Mouse (Mus musculus): ENCODE measurements around the gene Cldn15. TPM values are rescaled to one million over a fixed set of nuclear protein-coding genes. Genes with fewer than 3 reads are reported as not detected.

The Cldn15 gene
- polyA plus RNA-seq, 1 experiment from 2014 or later: 10.5 TPM

DNA sequence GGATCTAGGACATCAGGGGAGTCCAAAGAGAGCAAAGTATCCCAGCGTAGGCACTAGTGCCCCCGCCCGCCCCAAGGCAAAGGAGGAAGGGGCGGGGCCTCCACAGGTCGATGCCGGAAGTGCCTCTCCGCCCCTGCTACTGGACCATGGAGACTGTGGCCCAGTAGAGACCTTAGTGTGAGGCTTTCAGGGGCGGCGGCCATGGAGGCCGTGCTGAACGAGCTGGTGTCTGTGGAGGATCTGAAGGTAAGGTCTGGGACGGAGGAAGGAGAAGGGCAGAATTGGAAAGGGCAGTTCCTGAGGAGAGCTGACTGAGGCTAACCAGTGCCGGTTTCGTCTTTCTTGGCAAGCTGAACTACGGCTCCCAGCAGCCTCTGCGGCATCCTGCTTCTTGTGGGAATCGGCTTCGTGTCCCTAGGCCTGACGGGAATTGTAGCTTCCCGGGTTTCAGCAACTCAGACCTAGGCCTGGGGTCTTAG, 4.4 kb upstream of the Cldn15 start:
- TF ChIP-seq CTCF (IDR thresholded peaks at IDR 0.05): no peak; the same call in 1 of the 2 replicates
- TF ChIP-seq EP300 (IDR thresholded peaks at IDR 0.05): no peak

DNA sequence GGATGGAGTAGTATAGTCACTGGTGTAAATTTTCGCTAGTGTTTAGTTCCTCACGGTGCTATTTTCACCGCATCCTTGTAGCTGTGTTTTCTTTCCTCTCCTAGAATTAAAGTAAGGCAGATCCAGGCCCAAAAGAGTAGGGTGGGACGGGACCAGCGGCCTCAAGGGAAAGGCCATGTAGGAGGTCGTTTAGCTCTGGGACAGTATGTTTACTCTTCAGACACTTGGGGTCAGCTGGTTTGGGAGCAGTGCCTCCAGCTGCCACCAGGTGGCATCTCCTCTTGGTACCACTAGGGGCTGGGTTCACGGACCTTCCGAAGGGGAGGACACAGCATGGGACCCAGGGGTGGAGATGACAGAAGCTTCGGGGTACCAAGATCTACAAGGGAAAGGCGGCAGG, 3.9 kb upstream of the Cldn15 start:
- peak overlapping the region; percentile 75 for H3K9ac ChIP-seq (replicated peaks; ENCODE audit: low read depth)
- WGBS: 0% methylated on average over 10 of the region's 10 CpGs
- peak; percentile 89 for DNase-seq (ENCODE audit: low spot score)
- H3K4me2 ChIP-seq (replicated peaks; ENCODE audit: low read depth, low read length): peak overlapping the region; percentile 78
- no peaks in the 10 kb centered on the region for H3K9me3 ChIP-seq (ENCODE audit: low read length)
- no peaks in the 10 kb centered on the region; the same call in 1 of the 2 replicates for H3K36me3 ChIP-seq (ENCODE audit: insufficient read depth, low read length)
- no peaks in the 10 kb centered on the region for H3K27me3 ChIP-seq (replicated peaks; ENCODE audit: insufficient read depth, low read length)
- peaks cover 20% of the 10 kb centered on the region for H3K4me1 ChIP-seq (ENCODE audit: insufficient read depth, low read depth, low read length)
- ATAC-seq: peak; percentile 74
- peak overlapping the region; percentile 84 for H3K4me3 ChIP-seq (ENCODE audit: low read depth, low read length)
- peak overlapping the region; percentile 95 for H3K27ac ChIP-seq (ENCODE audit: low read length)
- TF ChIP-seq EP300 (IDR thresholded peaks at IDR 0.05) (peak; percentile 48; the same call in 1 of the 2 replicates), CTCF (IDR thresholded peaks at IDR 0.05) (peak; percentile 98)

More for the DNA sequence above, 4.4 kb upstream of the Cldn15 start:
- H3K9me3 ChIP-seq (ENCODE audit: low read length): no peaks in the 10 kb centered on the region
- H3K27me3 ChIP-seq (replicated peaks; ENCODE audit: insufficient read depth, low read length): no peaks in the 10 kb centered on the region
- peak overlapping the region; percentile 84 for H3K4me3 ChIP-seq (ENCODE audit: low read depth, low read length)
- H3K27ac ChIP-seq (ENCODE audit: low read length): peak overlapping the region; percentile 95
- ATAC-seq (peak; percentile 90), DNase-seq (ENCODE audit: low spot score) (peak; percentile 96)
- peak overlapping the region; percentile 78 for H3K4me2 ChIP-seq (replicated peaks; ENCODE audit: low read depth, low read length)
- peaks cover 17% of the 10 kb centered on the region for H3K4me1 ChIP-seq (ENCODE audit: insufficient read depth, low read depth, low read length)
- peak overlapping the region; percentile 75 for H3K9ac ChIP-seq (replicated peaks; ENCODE audit: low read depth)
- WGBS: 0% methylated on average over 20 of the region's 20 CpGs
- no peaks in the 10 kb centered on the region; the same call in 1 of the 2 replicates for H3K36me3 ChIP-seq (ENCODE audit: insufficient read depth, low read length)

DNA sequence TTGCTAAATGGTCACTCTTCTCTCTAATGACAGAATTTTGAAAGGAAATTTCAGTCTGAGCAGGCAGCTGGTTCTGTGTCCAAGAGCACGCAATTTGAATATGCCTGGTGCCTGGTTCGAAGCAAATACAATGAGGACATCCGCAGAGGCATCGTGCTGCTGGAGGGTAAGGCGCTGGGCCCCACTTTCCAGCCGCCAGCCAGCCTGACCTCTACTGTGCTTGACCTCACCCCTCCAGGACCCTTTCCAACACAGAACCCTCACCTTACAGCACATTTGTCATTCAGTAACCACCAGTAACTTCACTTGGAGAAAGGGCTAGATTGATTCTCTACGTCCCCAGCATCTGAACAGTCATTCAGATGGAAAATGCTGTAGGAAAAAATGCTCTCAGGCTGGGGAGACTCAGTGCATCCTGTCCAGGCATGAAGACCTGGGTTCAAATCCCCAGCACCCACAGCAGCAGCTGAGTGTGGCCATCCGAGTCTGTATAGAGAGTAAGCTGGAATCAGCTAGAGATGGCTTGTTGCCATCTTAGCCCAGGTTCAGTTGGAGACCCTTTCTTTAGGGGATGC, 3.4 kb upstream of the Cldn15 start:
- TF ChIP-seq EP300 (IDR thresholded peaks at IDR 0.05) (no peak), CTCF (IDR thresholded peaks at IDR 0.05) (no peak)
- peaks cover 20% of the 10 kb centered on the region for H3K4me1 ChIP-seq (ENCODE audit: insufficient read depth, low read depth, low read length)
- no peaks in the 10 kb centered on the region for H3K9me3 ChIP-seq (ENCODE audit: low read length)
- peak overlapping the region; percentile 84 for H3K4me3 ChIP-seq (ENCODE audit: low read depth, low read length)
- no peak for ATAC-seq
- no peaks in the 10 kb centered on the region for H3K27me3 ChIP-seq (replicated peaks; ENCODE audit: insufficient read depth, low read length)
- WGBS: 75% methylated on average over 8 of the region's 8 CpGs
- no peaks in the 10 kb centered on the region; the same call in 1 of the 2 replicates for H3K36me3 ChIP-seq (ENCODE audit: insufficient read depth, low read length)
- H3K27ac ChIP-seq (ENCODE audit: low read length): peak overlapping the region; percentile 95; the same call in 1 of the 2 replicates
- peak overlapping the region; percentile 75; the same call in 1 of the 2 replicates for H3K9ac ChIP-seq (replicated peaks; ENCODE audit: low read depth)
- no peak for DNase-seq (ENCODE audit: low spot score)
- H3K4me2 ChIP-seq (replicated peaks; ENCODE audit: low read depth, low read length): peak overlapping the region; percentile 78

DNA sequence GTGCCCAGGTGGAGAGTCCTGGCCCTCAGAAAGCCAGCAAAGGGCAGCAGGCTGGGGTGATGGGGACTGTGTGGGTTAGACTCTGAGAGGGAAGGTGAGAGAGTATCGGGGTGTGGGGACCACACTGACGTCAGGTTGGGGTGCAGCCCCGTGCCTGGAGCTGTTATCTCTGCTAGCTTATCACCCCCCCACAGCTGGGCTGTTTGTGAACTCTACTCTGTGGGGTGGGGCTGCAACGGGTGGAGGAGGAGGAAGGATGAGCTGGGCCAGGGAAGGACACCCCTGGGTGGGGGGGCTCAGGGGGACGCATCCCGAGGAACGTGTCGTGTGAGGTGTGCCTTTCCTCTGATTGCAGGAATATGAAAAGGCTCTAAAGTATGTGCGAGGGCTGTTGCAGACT, 1.2 kb upstream of the Cldn15 start:
- no peaks in the 10 kb centered on the region for H3K27me3 ChIP-seq (replicated peaks; ENCODE audit: insufficient read depth, low read length)
- no peak overlapping the region for H3K4me3 ChIP-seq (ENCODE audit: low read depth, low read length)
- no peaks in the 10 kb centered on the region for H3K9me3 ChIP-seq (ENCODE audit: low read length)
- WGBS: 75% methylated on average over 9 of the region's 9 CpGs
- no peak overlapping the region for H3K4me2 ChIP-seq (replicated peaks; ENCODE audit: low read depth, low read length)
- no peaks in the 10 kb centered on the region; the same call in 1 of the 2 replicates for H3K36me3 ChIP-seq (ENCODE audit: insufficient read depth, low read length)
- no peak overlapping the region for H3K9ac ChIP-seq (replicated peaks; ENCODE audit: low read depth)
- no peak for TF ChIP-seq EP300 (IDR thresholded peaks at IDR 0.05)
- no peak for TF ChIP-seq CTCF (IDR thresholded peaks at IDR 0.05)
- H3K27ac ChIP-seq (ENCODE audit: low read length): peak overlapping the region; percentile 87
- DNase-seq (ENCODE audit: low spot score): peak; percentile 32
- peaks cover 20% of the 10 kb centered on the region for H3K4me1 ChIP-seq (ENCODE audit: insufficient read depth, low read depth, low read length)
- no peak for ATAC-seq

DNA sequence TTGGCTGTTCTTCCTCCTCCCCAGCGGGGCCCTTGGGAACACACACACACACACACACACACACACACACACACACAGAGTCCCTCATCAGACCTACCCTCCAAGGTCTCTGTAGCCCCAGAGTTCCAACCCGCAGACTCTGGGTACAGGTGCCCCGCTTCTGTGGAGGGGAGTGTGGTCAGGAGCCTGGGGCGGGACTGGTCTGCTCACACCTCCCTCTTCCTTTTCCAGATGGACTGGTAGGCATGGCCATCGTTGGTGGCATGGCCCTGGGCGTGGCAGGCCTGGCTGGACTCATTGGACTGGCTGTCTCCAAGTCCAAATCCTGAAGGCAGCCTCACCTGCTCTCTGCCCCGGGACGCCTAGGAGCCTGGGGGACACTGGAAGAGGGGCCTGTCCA, 730 bp upstream of the Cldn15 start:
- 78% methylated on average over 7 of the region's 8 CpGs for WGBS
- no peak for ATAC-seq
- H3K36me3 ChIP-seq (ENCODE audit: insufficient read depth, low read length): no peaks in the 10 kb centered on the region; the same call in 1 of the 2 replicates

DNA sequence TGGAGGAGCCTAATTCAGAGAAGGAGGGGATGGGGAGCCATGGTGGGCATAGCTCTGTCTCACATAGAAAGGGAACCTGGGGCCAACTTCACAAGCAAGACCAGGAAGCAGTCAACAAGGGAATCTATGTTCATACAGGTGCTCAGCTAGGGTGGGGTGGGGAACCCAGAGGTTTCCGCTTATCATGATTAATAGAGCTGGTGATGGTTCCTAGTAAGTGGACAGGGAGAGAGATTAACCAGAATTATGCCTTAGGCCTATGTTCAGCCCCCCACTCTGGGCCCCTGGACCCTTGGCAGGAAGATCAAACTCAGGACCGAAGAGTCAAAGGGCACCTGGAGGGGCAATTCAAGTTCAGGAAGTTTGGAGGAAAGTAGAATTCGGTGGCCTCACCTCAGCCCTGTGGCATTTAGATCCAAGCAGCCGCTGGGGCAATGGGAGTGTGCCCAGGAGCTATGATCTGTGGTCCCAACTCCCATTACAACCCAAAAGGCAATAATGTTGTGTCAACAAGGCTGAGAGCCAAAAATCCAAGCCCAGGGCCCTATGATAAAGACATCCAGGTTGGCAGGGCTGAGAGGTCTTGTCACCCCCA, 542 bp downstream of the Cldn15 start:
- TF ChIP-seq CTCF (IDR thresholded peaks at IDR 0.05) (no peak), EP300 (IDR thresholded peaks at IDR 0.05) (no peak)
- H3K4me3 ChIP-seq (ENCODE audit: low read depth, low read length): no peak overlapping the region
- H3K36me3 ChIP-seq (ENCODE audit: insufficient read depth, low read length): no peaks in the 10 kb centered on the region; the same call in 1 of the 2 replicates
- no peak for ATAC-seq
- H3K9ac ChIP-seq (replicated peaks; ENCODE audit: low read depth): 0 out of 2 replicates have a peak overlapping the region, but pooled peaks have one; percentile 5
- peaks cover 15% of the 10 kb centered on the region for H3K4me1 ChIP-seq (ENCODE audit: insufficient read depth, low read depth, low read length)
- no peaks in the 10 kb centered on the region for H3K27me3 ChIP-seq (replicated peaks; ENCODE audit: insufficient read depth, low read length)
- DNase-seq (ENCODE audit: low spot score): no peak
- H3K4me2 ChIP-seq (replicated peaks; ENCODE audit: low read depth, low read length): no peak overlapping the region
- 67% methylated on average over 4 of the region's 4 CpGs for WGBS
- peak overlapping the region; percentile 87 for H3K27ac ChIP-seq (ENCODE audit: low read length)
- H3K9me3 ChIP-seq (ENCODE audit: low read length): no peaks in the 10 kb centered on the region

More for the DNA sequence above, 730 bp upstream of the Cldn15 start:
- Histone ChIP-seq H3K27me3 (replicated peaks; ENCODE audit: insufficient read depth, low read length) (no peaks in the 10 kb centered on the region), H3K4me3 (ENCODE audit: low read depth, low read length) (no peak overlapping the region), H3K4me1 (ENCODE audit: insufficient read depth, low read depth, low read length) (peaks cover 20% of the 10 kb centered on the region), H3K4me2 (replicated peaks; ENCODE audit: low read depth, low read length) (no peak overlapping the region), H3K9ac (replicated peaks; ENCODE audit: low read depth) (no peak overlapping the region), H3K9me3 (ENCODE audit: low read length) (no peaks in the 10 kb centered on the region), H3K27ac (ENCODE audit: low read length) (peak overlapping the region; percentile 87)
- no peak for DNase-seq (ENCODE audit: low spot score)
- no peak for TF ChIP-seq EP300 (IDR thresholded peaks at IDR 0.05)
- no peak for TF ChIP-seq CTCF (IDR thresholded peaks at IDR 0.05)
